Mouse (Mus musculus) ES-Bruce4 (cell line): ENCODE data around the gene Metap1d. TPM values are rescaled to one million over a fixed set of nuclear protein-coding genes. Genes with fewer than 3 reads are reported as not detected.
A peak's percentile ranks its signal among the peaks of the same experiment; 100 is the strongest.

ENCODE experiments used
- H3K27ac ChIP-seq: 2 replicates; pipeline ENCODE4 v1.5.1; 2012; ENCODE audit warnings: low read length, inconsistent platforms; ENCODE audit not compliant: insufficient read depth
- H3K27me3 ChIP-seq: 2 replicates; pipeline ENCODE4 v1.6.1; 2012; ENCODE audit warnings: mild to moderate bottlenecking, low read length, inconsistent platforms; ENCODE audit not compliant: control insufficient read depth, poor library complexity, insufficient read depth, severe bottlenecking
- H3K36me3 ChIP-seq: 2 replicates; pipeline ENCODE4 v1.6.1; 2012; ENCODE audit warnings: inconsistent platforms, mild to moderate bottlenecking, low read length, moderate library complexity; ENCODE audit not compliant: control insufficient read depth, poor library complexity, insufficient read depth, severe bottlenecking
- H3K4me1 ChIP-seq: one replicate; pipeline ENCODE4 v1.8.1; 2011; ENCODE audit warnings: low read length; ENCODE audit not compliant: control insufficient read depth, insufficient read depth
- H3K4me3 ChIP-seq: 2 replicates; pipeline ENCODE4 v1.5.1; 2011; ENCODE audit warnings: low read depth, mild to moderate bottlenecking, low read length
- H3K9ac ChIP-seq: 2 replicates; pipeline ENCODE4 v1.6.1; 2012; ENCODE audit warnings: low read depth, mild to moderate bottlenecking, inconsistent platforms; ENCODE audit not compliant: poor library complexity, severe bottlenecking
- H3K9me3 ChIP-seq: replicated peaks from 2 replicates; pipeline ENCODE4 v1.6.1; 2012; ENCODE audit warnings: mild to moderate bottlenecking, low read length, inconsistent platforms; ENCODE audit not compliant: control insufficient read depth, poor library complexity, insufficient read depth, severe bottlenecking
- CTCF ChIP-seq: IDR thresholded peaks from one replicate; pipeline ENCODE4 v1.8.1; 2011; ENCODE audit warnings: low read depth, low read length
- EP300 ChIP-seq: IDR thresholded peaks from 2 replicates; pipeline ENCODE4 v1.6.1; 2011; ENCODE audit warnings: low read depth, low read length; ENCODE audit not compliant: insufficient read depth
- POLR2A ChIP-seq: IDR thresholded peaks from one replicate; pipeline ENCODE4 v1.8.1; 2011; ENCODE audit warnings: low read length; ENCODE audit not compliant: insufficient read depth
- polyA plus RNA-seq: library from polyadenylated mRNA; stranded (reverse); fragments of >200 nt; gene quantifications from 2 replicates; pipeline ENCODE4 v1.2.4, GENCODE M21; 2011; ENCODE audit warnings: low read depth; ENCODE audit not compliant: missing spikeins, insufficient read depth, insufficient read length

The Metap1d gene
- 13.0 and 13.6 TPM in 2 replicates for polyA plus RNA-seq

- H3K27ac ChIP-seq: no peak within 1 kb of the TSS
- TF ChIP-seq CTCF: no peak
- TF ChIP-seq EP300: 0 out of 2 replicates have a peak, but pooled peaks have one; percentile 36
- peak; percentile 49 for TF ChIP-seq POLR2A
Measured at GRCm38 (mm10) chr2:71453161-71453916, at the start of gene Metap1d. TSS of gene Metap1d (plus strand) at chr2:71453276.

GRCm38 (mm10) chr2:71405613-71406012 is 47.5 kb upstream of the Metap1d start:
- Histone ChIP-seq H3K27me3 (no peaks in the 10 kb centered on the region), H3K4me1 (no peaks in the 10 kb centered on the region), H3K36me3 (peaks cover 77% of the 10 kb centered on the region), H3K9ac (no peak overlapping the region), H3K4me3 (no peak overlapping the region), H3K27ac (no peak overlapping the region), H3K9me3 (no peaks in the 10 kb centered on the region)
- no peak for TF ChIP-seq POLR2A
- TF ChIP-seq EP300: no peak
- TF ChIP-seq CTCF: no peak

More at GRCm38 (mm10) chr2:71453161-71453916, at the start of gene Metap1d:
- Histone ChIP-seq H3K9me3 (no peaks in the 10 kb centered on the region), H3K36me3 (no peaks in the 10 kb centered on the region), H3K4me1 (no peaks in the 10 kb centered on the region), H3K27me3 (no peaks in the 10 kb centered on the region), H3K4me3 (peak within 1 kb of the TSS; percentile 98), H3K9ac (peak within 1 kb of the TSS; percentile 29)

GRCm38 (mm10) chr2:71418760-71419280 is 34.3 kb upstream of the Metap1d start:
- no peak overlapping the region for H3K27ac ChIP-seq
- no peak overlapping the region for H3K9ac ChIP-seq
- peaks cover 79% of the 10 kb centered on the region for H3K36me3 ChIP-seq
- H3K4me1 ChIP-seq: no peaks in the 10 kb centered on the region
- H3K4me3 ChIP-seq: no peak overlapping the region
- H3K9me3 ChIP-seq: no peaks in the 10 kb centered on the region
- H3K27me3 ChIP-seq: no peaks in the 10 kb centered on the region
- TF ChIP-seq POLR2A (no peak), CTCF (no peak), EP300 (no peak)

- no peak overlapping the region for H3K9ac ChIP-seq
- H3K4me3 ChIP-seq: no peak overlapping the region
- peaks cover 79% of the 10 kb centered on the region for H3K36me3 ChIP-seq
- no peaks in the 10 kb centered on the region for H3K27me3 ChIP-seq
- TF ChIP-seq POLR2A: no peak
- TF ChIP-seq EP300: no peak
- no peak for TF ChIP-seq CTCF
- no peaks in the 10 kb centered on the region for H3K9me3 ChIP-seq
- no peak overlapping the region for H3K27ac ChIP-seq
- H3K4me1 ChIP-seq: no peaks in the 10 kb centered on the region
Measured at GRCm38 (mm10) chr2:71419408-71419807, 33.7 kb upstream of the Metap1d start.

- TF ChIP-seq CTCF (no peak), EP300 (no peak), POLR2A (no peak)
- no peaks in the 10 kb centered on the region for H3K9me3 ChIP-seq
- H3K27ac ChIP-seq: no peak overlapping the region
- no peaks in the 10 kb centered on the region for H3K4me1 ChIP-seq
- H3K9ac ChIP-seq: no peak overlapping the region
- no peak overlapping the region for H3K4me3 ChIP-seq
- H3K36me3 ChIP-seq: peaks cover 77% of the 10 kb centered on the region
- no peaks in the 10 kb centered on the region for H3K27me3 ChIP-seq
Measured at GRCm38 (mm10) chr2:71420895-71421425, 32.1 kb upstream of the Metap1d start.

- H3K27me3 ChIP-seq: no peaks in the 10 kb centered on the region
- no peaks in the 10 kb centered on the region for H3K9me3 ChIP-seq
- peaks cover 83% of the 10 kb centered on the region for H3K36me3 ChIP-seq
- H3K27ac ChIP-seq: no peak overlapping the region
- no peak overlapping the region for H3K4me3 ChIP-seq
- no peak overlapping the region for H3K9ac ChIP-seq
- no peak for TF ChIP-seq POLR2A
- TF ChIP-seq EP300: no peak
- no peak for TF ChIP-seq CTCF
- no peaks in the 10 kb centered on the region for H3K4me1 ChIP-seq
Measured at GRCm38 (mm10) chr2:71424545-71424944, 28.5 kb upstream of the Metap1d start.
